Mouse (Mus musculus) effector memory CD4-positive, alpha-beta T cell, adult 5 months (primary cell): ENCODE results near the gene Cwh43. TPM values are rescaled to one million over a fixed set of nuclear protein-coding genes. Genes with fewer than 3 reads are reported as not detected.

ENCODE experiments used
- polyA plus RNA-seq: library from polyadenylated mRNA; unstranded; fragments of 100-300 nt; shearing (Covaris generic); gene quantifications from one replicate; pipeline ENCODE4 v1.2.1, GENCODE M21; 2017

Cwh43 gene
- polyA plus RNA-seq = not detected

DNA sequence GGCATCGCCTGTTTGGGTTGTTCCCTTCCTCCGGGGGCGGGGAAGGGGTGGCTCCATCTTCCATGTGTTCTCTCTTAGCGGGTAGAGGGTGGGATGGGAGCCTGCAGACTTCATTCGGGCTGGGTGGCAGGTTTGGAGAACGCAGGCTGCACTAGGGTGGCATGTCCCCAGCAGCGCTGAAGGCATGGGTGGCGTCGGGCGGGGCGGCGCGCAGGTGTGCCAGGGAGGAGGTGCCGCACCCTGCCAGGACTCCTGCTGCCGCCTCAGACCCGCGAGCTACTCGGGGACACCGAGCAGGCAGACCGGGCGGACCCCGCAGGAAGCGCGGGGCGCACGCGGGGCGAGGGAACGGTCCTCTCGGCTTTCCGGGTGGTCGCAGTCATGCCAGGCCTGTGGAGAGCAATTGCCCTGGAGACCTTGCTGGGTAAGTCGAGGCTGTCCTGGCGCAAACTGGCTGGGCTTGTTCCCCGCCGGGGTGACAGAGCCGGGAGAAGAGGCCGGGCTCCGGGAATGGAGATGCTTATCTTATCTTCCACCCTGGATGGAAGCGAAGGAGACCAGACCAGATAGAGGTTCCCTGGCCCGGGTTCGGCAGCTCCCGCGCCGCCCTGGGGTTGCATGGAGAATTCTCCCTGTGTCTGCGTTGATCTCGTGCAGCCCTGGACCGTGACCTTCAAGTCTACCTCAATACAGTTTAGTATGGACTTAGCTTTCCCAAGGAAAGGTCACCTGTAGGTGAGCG lies at the start of gene Cwh43:
TSS of gene Cwh43 (plus strand) at position 95 of the 742 bp plus-strand sequence.

DNA sequence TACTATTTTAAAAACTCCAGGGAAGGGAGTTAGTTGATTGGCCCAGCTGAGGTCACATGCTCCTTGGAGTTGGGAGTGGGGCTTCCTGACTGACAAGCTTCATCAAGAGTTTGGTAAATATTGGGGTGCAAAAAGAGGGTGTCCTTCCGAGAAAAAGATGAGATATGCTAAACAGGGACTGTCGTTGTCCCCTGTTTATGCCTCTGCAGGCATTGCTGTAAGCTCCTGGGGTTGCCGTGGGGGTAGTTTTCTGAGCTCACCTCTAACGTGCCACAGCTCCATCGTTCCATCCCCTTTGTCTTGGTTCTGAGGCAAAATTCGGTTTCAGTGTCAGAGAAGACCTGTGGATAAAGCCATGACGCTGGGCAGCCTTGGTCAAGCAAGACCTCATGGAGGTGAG lies 74.8 kb downstream of the Cwh43 start, which contains the start of gene Dcun1d4:
TSS of gene Dcun1d4 (plus strand) at position 301 of the 400 bp plus-strand sequence.

Other genes starting within 250 kb of the Cwh43 start
- 118 TPM for gene Fryl, start 149.5 kb upstream of the Cwh43 start, polyA plus RNA-seq
- 226 TPM for gene Ociad1, start 113.3 kb upstream of the Cwh43 start, polyA plus RNA-seq
- gene Ociad2, start 65.0 kb upstream of the Cwh43 start, polyA plus RNA-seq = 0.16 TPM
- gene Dcun1d4, start 74.9 kb downstream of the Cwh43 start, polyA plus RNA-seq = 22.4 TPM
- not detected for gene Lrrc66, start 226.5 kb downstream of the Cwh43 start, polyA plus RNA-seq
- 7.3 TPM for gene Sgcb, start 241.7 kb downstream of the Cwh43 start, polyA plus RNA-seq
- gene Spata18, start 245.3 kb downstream of the Cwh43 start, polyA plus RNA-seq = not detected